Mouse (Mus musculus) left cerebral cortex, postnatal 25 days (tissue): ENCODE data around the gene Rangrf. TPM values are rescaled to one million over a fixed set of nuclear protein-coding genes. Genes with fewer than 3 reads are reported as not detected.
"Not testable (repeated sequence)": the region's sequence is repeated elsewhere in the genome, so short reads cannot be mapped to it uniquely, and the experiment has no call there.

Experiments
- DNase-seq, 2 experiments: peaks; one replicate each; pipeline ENCODE4 v3.0.0; 2022; ENCODE audit warnings: low spot score in 2 of 2, mixed read lengths in 1 of 2
- intact Hi-C: fragments of 180-260 bp; cut with DNase I; formaldehyde crosslinking; loops from one replicate; pipeline ENCODE4 v1.15.1; 2025
- total RNA-seq, 2 experiments: library from RNA; stranded (reverse); gene quantifications; 2 replicates each; pipeline ENCODE4 v1.2.3; 2021

The Rangrf gene
- total RNA-seq, 2 experiments from 2014 or later, result 14.1 to 16.7 TPM

- intact Hi-C loops, result loop anchor here (1.0 kb wide), 1 partner anchor 79 kb away; no protein-coding TSS in a partner anchor
Measured at GRCm38 (mm10) chr11:68982639-68983369, 7.8 kb upstream of the Rangrf start.

GRCm38 (mm10) chr11:68980919-68981318, 5.9 kb upstream of the Rangrf start:
- intact Hi-C loops, result no loop called here

More at GRCm38 (mm10) chr11:68982639-68983369, 7.8 kb upstream of the Rangrf start:
- DNase-seq, result peak; percentile 63 to 75

GRCm38 (mm10) chr11:68979320-68979733, 4.3 kb upstream of the Rangrf start:
- intact Hi-C loops, result no loop called here
- peak in 1 of 2 experiments; percentile 71 for DNase-seq

More at GRCm38 (mm10) chr11:68980919-68981318, 5.9 kb upstream of the Rangrf start:
- no peak for DNase-seq

- no peak for DNase-seq
- intact Hi-C loops, result no loop called here
Measured at GRCm38 (mm10) chr11:68975601-68976000, 616 bp upstream of the Rangrf start.

GRCm38 (mm10) chr11:68974059-68974450, 930 bp downstream of the Rangrf start:
- no peak for DNase-seq
- intact Hi-C loops, result no loop called here

GRCm38 (mm10) chr11:68973250-68974058, 1.5 kb downstream of the Rangrf start:
- intact Hi-C loops, result not testable (repeated sequence)
- peak; percentile 71 to 82 for DNase-seq

- intact Hi-C loops, result no loop called here
- DNase-seq, result no peak
Measured at GRCm38 (mm10) chr11:68970232-68970631, 4.8 kb downstream of the Rangrf start.

GRCm38 (mm10) chr11:68968752-68969151, 6.2 kb downstream of the Rangrf start:
- intact Hi-C loops, result loop anchor here (5.0 kb wide), 1 partner anchor 66 kb away; the partner anchor contains the start of gene Rpl26
- no peak for DNase-seq

- intact Hi-C loops, result loop anchor here (5.0 kb wide), 1 partner anchor 65 kb away; the partner anchor contains the start of gene Rpl26
- peak; percentile 93 to 97 for DNase-seq
Measured at GRCm38 (mm10) chr11:68967337-68968282, 7.4 kb downstream of the Rangrf start, which contains the start of gene Slc25a35. Slc25a35 (plus strand) TSS chr11:68968131.

GRCm38 (mm10) chr11:68966554-68966953, 8.4 kb downstream of the Rangrf start:
- intact Hi-C loops, result loop anchor here (5.0 kb wide), 1 partner anchor 64 kb away; the partner anchor contains the start of gene Rpl26
- DNase-seq, result no peak

- DNase-seq, result peak in 1 of 2 experiments; percentile 67
- intact Hi-C loops, result loop anchor here (5.0 kb wide), 1 partner anchor 64 kb away; the partner anchor contains the start of gene Rpl26
Measured at GRCm38 (mm10) chr11:68965845-68966244, 9.1 kb downstream of the Rangrf start.

GRCm38 (mm10) chr11:68965050-68965449, 9.9 kb downstream of the Rangrf start:
- intact Hi-C loops, result loop anchor here (5.0 kb wide), 1 partner anchor 63 kb away; the partner anchor contains the start of gene Rpl26
- no peak for DNase-seq

GRCm38 (mm10) chr11:68963405-68963804, 11.6 kb downstream of the Rangrf start:
- intact Hi-C loops, result no loop called here
- no peak for DNase-seq

GRCm38 (mm10) chr11:68962159-68962558, 12.8 kb downstream of the Rangrf start:
- DNase-seq, intact Hi-C loops: not testable (repeated sequence)

- intact Hi-C loops, result no loop called here
- no peak for DNase-seq
Measured at GRCm38 (mm10) chr11:68961596-68961995, 13.4 kb downstream of the Rangrf start.

- intact Hi-C loops, result no loop called here
- no peak for DNase-seq
Measured at GRCm38 (mm10) chr11:68957971-68958370, 17.0 kb downstream of the Rangrf start.

- intact Hi-C loops, result no loop called here
Measured at GRCm38 (mm10) chr11:68957308-68957707, 17.7 kb downstream of the Rangrf start, which contains the start of gene Arhgef15. Arhgef15 (minus strand) TSS chr11:68957480.

GRCm38 (mm10) chr11:68956697-68957096, 18.3 kb downstream of the Rangrf start:
- no peak for DNase-seq
- intact Hi-C loops, result no loop called here

More at GRCm38 (mm10) chr11:68957308-68957707, 17.7 kb downstream of the Rangrf start, which contains the start of gene Arhgef15:
- no peak for DNase-seq

- no peak for DNase-seq
- intact Hi-C loops, result no loop called here
Measured at GRCm38 (mm10) chr11:68956107-68956506, 18.9 kb downstream of the Rangrf start.
